Comparison of ENCODE assay signal across 11 mouse cellular contexts in genomic region chr17:29951100-29951499, GRCm38 (mm10). TPM values are rescaled to one million over a fixed set of nuclear protein-coding genes. Genes with fewer than 3 reads are reported as not detected.
DNase-seq lines count a peak whose midpoint lies in the region; ATAC-seq and TF ChIP-seq lines count a peak whose summit lies in the region.
"Had no signal": no experiment of that assay in that cellular context is flagged by ENCODE, and none has a peak within 500 bp of the region (broad histone marks: within the 10 kb centered on the region; RNA-seq: fewer than 3 reads in every experiment).

No protein-coding gene starts in this region.

- no peaks in the 10 kb centered on the region for H3K36me3 ChIP-seq in lung, embryonic 14.5 days (ENCODE audit: insufficient read depth)
- H3K36me3 ChIP-seq in E14TG2a.4 (ENCODE audit: insufficient read depth, low read length): no peaks in the 10 kb centered on the region
- H3K36me3 ChIP-seq in embryonic facial prominence, embryonic 14.5 days (ENCODE audit: control insufficient read depth, insufficient read depth, low read length): no peaks in the 10 kb centered on the region

- DNase-seq in lung, embryonic 14.5 days: peak; percentile 33
- no peak for DNase-seq in lung, adult 18-20 months
- DNase-seq in embryonic facial prominence, embryonic 14.5 days (ENCODE audit: low spot score): no peak
- DNase-seq in thymus, adult 18-20 months: peak; percentile 18 to 32
- DNase-seq in spleen, postnatal 4 days (ENCODE audit: low spot score in 2 of 2): no peak
- DNase-seq in heart, adult 9 months (ENCODE audit: low spot score in 2 of 2): no peak
- DNase-seq: gastrocnemius, postnatal 10 days; heart, postnatal 36 days; liver, postnatal 0 days had no signal

- H3K27ac ChIP-seq in lung, embryonic 14.5 days (ENCODE audit: low read depth): peak overlapping the region; percentile 76
- no peak overlapping the region for H3K27ac ChIP-seq in embryonic facial prominence, embryonic 14.5 days (replicated peaks; ENCODE audit: low read depth, low read length)

- H3K4me1 ChIP-seq in lung, embryonic 14.5 days (ENCODE audit: insufficient read depth): no peaks in the 10 kb centered on the region
- peaks cover 9% of the 10 kb centered on the region; the same call in 1 of the 2 replicates for H3K4me1 ChIP-seq in E14TG2a.4 (replicated peaks; ENCODE audit: low read depth, low read length)
- H3K4me1 ChIP-seq in embryonic facial prominence, embryonic 14.5 days (ENCODE audit: control insufficient read depth, insufficient read depth, low read length): no peaks in the 10 kb centered on the region

- no peak for TF ChIP-seq CTCF in lung, embryonic 14.5 days (IDR thresholded peaks at IDR 0.05; ENCODE audit: low read depth)
- no peak for TF ChIP-seq CTCF in E14TG2a.4 (conservative IDR thresholded peaks at IDR 0.05; ENCODE audit: low read length)

- no peak overlapping the region for H3K4me3 ChIP-seq in lung, embryonic 14.5 days (ENCODE audit: low read depth, low read length)
- peak overlapping the region; percentile 17; the same call in 1 of the 2 replicates for H3K4me3 ChIP-seq in E14TG2a.4 (replicated peaks; ENCODE audit: low read length)
- H3K4me3 ChIP-seq in embryonic facial prominence, embryonic 14.5 days (ENCODE audit: low read depth, low read length): no peak overlapping the region
- H3K4me3 ChIP-seq: erythroblast, embryonic 14.5 days had no signal

- no peaks in the 10 kb centered on the region for H3K27me3 ChIP-seq in lung, embryonic 14.5 days (ENCODE audit: insufficient read depth, low read length)
- H3K27me3 ChIP-seq in E14TG2a.4 (ENCODE audit: insufficient read depth, low read length): peaks cover 27% of the 10 kb centered on the region
- H3K27me3 ChIP-seq in embryonic facial prominence, embryonic 14.5 days (replicated peaks; ENCODE audit: control insufficient read depth, insufficient read depth, low read length): no peaks in the 10 kb centered on the region

- peak overlapping the region; percentile 36; the same call in 1 of the 2 replicates for H3K4me2 ChIP-seq in lung, embryonic 14.5 days
- H3K4me2 ChIP-seq in embryonic facial prominence, embryonic 14.5 days (ENCODE audit: low read depth, low read length): no peak overlapping the region

- 8% methylated on average over 6 of the region's 6 CpGs for WGBS in lung, embryonic 14.5 days
- WGBS in embryonic facial prominence, embryonic 14.5 days: 20% methylated on average over 6 of the region's 6 CpGs

- no peak overlapping the region for H3K9ac ChIP-seq in lung, embryonic 14.5 days
- H3K9ac ChIP-seq in embryonic facial prominence, embryonic 14.5 days (ENCODE audit: low read depth, low read length): no peak overlapping the region
- H3K9ac ChIP-seq: liver, postnatal 0 days had no signal

- no peaks in the 10 kb centered on the region for H3K9me3 ChIP-seq in lung, embryonic 14.5 days (ENCODE audit: low read depth, low read length)
- no peaks in the 10 kb centered on the region for H3K9me3 ChIP-seq in E14TG2a.4 (ENCODE audit: low read length)
- no peaks in the 10 kb centered on the region for H3K9me3 ChIP-seq in embryonic facial prominence, embryonic 14.5 days (ENCODE audit: control insufficient read depth, low read length)

- ATAC-seq in lung, embryonic 14.5 days (ENCODE audit: insufficient read depth): peak; percentile 76; the same call in 1 of the 2 replicates
- ATAC-seq in embryonic facial prominence, embryonic 14.5 days (ENCODE audit: low read depth): 0 out of 2 replicates have a peak, but pooled peaks have one; percentile 33
- ATAC-seq: liver, postnatal 0 days had no signal

RNA-seq across cellular contexts. Expression of gene Mdga1, which starts 18.8 kb away (rescaled TPM):
- polyA plus RNA-seq in lung, embryonic 14.5 days (2014; fragmentation: Nextera tagmentation; extraction: Ambion mirVana): 4.7 and 8.9 TPM in 2 replicates
- 4.4 and 5.3 TPM in 2 replicates for polyA plus RNA-seq in embryonic facial prominence, embryonic 14.5 days (2014; fragmentation: Nextera tagmentation; extraction: Ambion mirVana)

RNA-seq across cellular contexts. Expression of gene Zfand3, which starts 53.4 kb away (rescaled TPM):
- polyA plus RNA-seq in lung, embryonic 14.5 days (2014; fragmentation: Nextera tagmentation; extraction: Ambion mirVana): 41.2 and 47.5 TPM in 2 replicates
- polyA plus RNA-seq in embryonic facial prominence, embryonic 14.5 days (2014; fragmentation: Nextera tagmentation; extraction: Ambion mirVana): 41.0 and 43.3 TPM in 2 replicates

Comparison
In these comparisons a context has a peak if more than half of its experiments do, and no peak if none do; other contexts are left out.
1. DNase-seq: peak in lung, embryonic 14.5 days (single experiment) and thymus, adult 18-20 months (2 of 2); none in lung, adult 18-20 months (0 of 2), embryonic facial prominence, embryonic 14.5 days (single experiment), spleen, postnatal 4 days (0 of 2) and heart, adult 9 months (0 of 2).